Mouse (Mus musculus) monocyte, adult 59 days (primary cell): ENCODE data around the gene Hdgfl1. TPM values are rescaled to one million over a fixed set of nuclear protein-coding genes. Genes with fewer than 3 reads are reported as not detected.

Source experiments
- total RNA-seq, 2 experiments: library from RNA; stranded (reverse); gene quantifications; one replicate each; pipeline ENCODE4 v1.2.4; 2023

Gene Hdgfl1
- not detected for total RNA-seq

DNA sequence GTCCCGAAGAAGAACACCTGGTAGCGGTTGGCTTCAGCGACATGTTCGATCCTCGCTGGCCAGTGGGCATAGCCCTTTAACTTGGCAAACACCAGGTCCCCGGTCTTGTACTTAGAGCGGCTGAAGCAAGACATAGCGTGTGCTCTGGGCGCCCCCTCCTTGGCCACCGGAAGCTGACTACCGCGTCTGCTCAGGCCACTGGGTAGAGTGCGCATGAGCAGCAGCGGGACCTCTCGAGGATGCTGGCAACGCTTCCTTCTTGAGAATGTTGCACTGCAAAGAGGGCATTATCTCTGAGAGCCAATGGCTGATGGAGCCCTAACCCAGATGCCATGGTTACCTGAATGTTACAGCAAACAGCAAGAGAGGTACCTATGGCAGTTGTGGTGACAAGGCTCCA, at the start of gene Hdgfl1:
TSS of gene Hdgfl1 (minus strand) at position 211 of the 400 bp plus-strand sequence.

